Mouse (Mus musculus) kidney, postnatal 10 days (tissue): ENCODE results near the gene Far2.
"Not testable (repeated sequence)": the region's sequence is repeated elsewhere in the genome, so short reads cannot be mapped to it uniquely, and the experiment has no call there.

Source experiments
- DNase-seq: peaks from one replicate; pipeline ENCODE4 v3.0.0; 2021; ENCODE audit warnings: mixed read lengths

The Far2 gene

GRCm38 (mm10) chr6:148117696-148118095, 70.6 kb downstream of the Far2 start:
- no peak for DNase-seq

- DNase-seq, result no peak
Observed at GRCm38 (mm10) chr6:148120703-148121102, 73.6 kb downstream of the Far2 start.

- DNase-seq, result not testable (repeated sequence)
Observed at GRCm38 (mm10) chr6:148126851-148127250, 79.8 kb downstream of the Far2 start.

- DNase-seq, result no peak
Observed at GRCm38 (mm10) chr6:148132314-148132713, 85.3 kb downstream of the Far2 start.

GRCm38 (mm10) chr6:148133536-148133935, 86.5 kb downstream of the Far2 start:
- DNase-seq, result no peak

GRCm38 (mm10) chr6:148135769-148136382, 88.8 kb downstream of the Far2 start:
- DNase-seq, result peak; percentile 90

GRCm38 (mm10) chr6:148139288-148139995, 92.4 kb downstream of the Far2 start:
- DNase-seq, result no peak

- no peak for DNase-seq
Observed at GRCm38 (mm10) chr6:148141874-148142273, 94.8 kb downstream of the Far2 start.

- DNase-seq, result no peak
Observed at GRCm38 (mm10) chr6:148142421-148142820, 95.4 kb downstream of the Far2 start.

GRCm38 (mm10) chr6:148152305-148152704, 105.2 kb downstream of the Far2 start:
- not testable (repeated sequence) for DNase-seq

- peak; percentile 9 for DNase-seq
Observed at GRCm38 (mm10) chr6:148172904-148173303, 125.8 kb downstream of the Far2 start.

GRCm38 (mm10) chr6:148185694-148186093, 138.6 kb downstream of the Far2 start:
- DNase-seq, result no peak

- peak; percentile 8 for DNase-seq
Observed at GRCm38 (mm10) chr6:148193972-148194701, 147.1 kb downstream of the Far2 start.

GRCm38 (mm10) chr6:148199177-148199576, 152.1 kb downstream of the Far2 start:
- no peak for DNase-seq

GRCm38 (mm10) chr6:148199729-148200128, 152.7 kb downstream of the Far2 start:
- DNase-seq, result no peak

GRCm38 (mm10) chr6:148205134-148205533, 158.1 kb downstream of the Far2 start:
- no peak for DNase-seq

- no peak for DNase-seq
Observed at GRCm38 (mm10) chr6:148207522-148207921, 160.5 kb downstream of the Far2 start.

- DNase-seq, result no peak
Observed at GRCm38 (mm10) chr6:148211391-148211876, 164.4 kb downstream of the Far2 start.

GRCm38 (mm10) chr6:148211897-148212680, 165.0 kb downstream of the Far2 start, which contains the start of gene Ergic2:
Gene Ergic2, minus strand, starts transcription at chr6:148212374.
- DNase-seq, result peak; percentile 98

GRCm38 (mm10) chr6:148214765-148215164, 167.7 kb downstream of the Far2 start:
- peak; percentile 65 for DNase-seq

- DNase-seq, result no peak
Observed at GRCm38 (mm10) chr6:148216752-148217151, 169.7 kb downstream of the Far2 start.

- DNase-seq, result no peak
Observed at GRCm38 (mm10) chr6:148218235-148219076, 171.4 kb downstream of the Far2 start.
